Mouse (Mus musculus) layer of hippocampus, postnatal 36 days (tissue): ENCODE measurements around the gene Efcab14. TPM values are rescaled to one million over a fixed set of nuclear protein-coding genes. Genes with fewer than 3 reads are reported as not detected.

Source experiments
- DNase-seq, 2 experiments: peaks; one replicate each; pipeline ENCODE4 v3.0.0; 2022
- total RNA-seq, 2 experiments: library from RNA; stranded (reverse); gene quantifications; 2 replicates each; pipeline ENCODE4 v1.2.3; 2021

The Efcab14 gene
- total RNA-seq: 10 to 100 TPM; 46.9 to 53.8 TPM

- peak; percentile 98 for DNase-seq
These were observed at the start of gene Efcab14 for GRCm38 (mm10) chr4:115737551-115738041. Gene Efcab14, plus strand, starts transcription at chr4:115737744.

- no peak for DNase-seq
These were observed 36.1 kb upstream of the Efcab14 start for GRCm38 (mm10) chr4:115701468-115701867.

GRCm38 (mm10) chr4:115703927-115704505 lies 33.5 kb upstream of the Efcab14 start:
- no peak for DNase-seq

- peak in 1 of 2 experiments; percentile 7 for DNase-seq
These were observed 28.5 kb upstream of the Efcab14 start for GRCm38 (mm10) chr4:115708974-115709593.

- DNase-seq: peak; percentile 73 to 81
These were observed 27.6 kb upstream of the Efcab14 start for GRCm38 (mm10) chr4:115709792-115710418.

- DNase-seq: no peak
These were observed 8.8 kb upstream of the Efcab14 start for GRCm38 (mm10) chr4:115728721-115729120.

GRCm38 (mm10) chr4:115731588-115732222 lies 5.8 kb upstream of the Efcab14 start:
- DNase-seq: peak; percentile 61 to 71

- DNase-seq: no peak
These were observed 5.2 kb upstream of the Efcab14 start for GRCm38 (mm10) chr4:115732223-115732818.

GRCm38 (mm10) chr4:115733746-115734145 lies 3.8 kb upstream of the Efcab14 start:
- DNase-seq: no peak

GRCm38 (mm10) chr4:115734867-115735266 lies 2.7 kb upstream of the Efcab14 start:
- no peak for DNase-seq

GRCm38 (mm10) chr4:115738481-115738985 lies 989 bp downstream of the Efcab14 start:
- DNase-seq: no peak

GRCm38 (mm10) chr4:115742658-115743057 lies 5.1 kb downstream of the Efcab14 start:
- DNase-seq: no peak

GRCm38 (mm10) chr4:115743096-115743495 lies 5.6 kb downstream of the Efcab14 start:
- DNase-seq: no peak

GRCm38 (mm10) chr4:115748181-115748580 lies 10.6 kb downstream of the Efcab14 start:
- no peak for DNase-seq

- DNase-seq: no peak
These were observed 11.8 kb downstream of the Efcab14 start for GRCm38 (mm10) chr4:115749336-115749735.

GRCm38 (mm10) chr4:115754101-115754500 lies 16.6 kb downstream of the Efcab14 start:
- no peak for DNase-seq

GRCm38 (mm10) chr4:115754851-115755250 lies 17.3 kb downstream of the Efcab14 start:
- DNase-seq: no peak

GRCm38 (mm10) chr4:115761206-115761605 lies 23.7 kb downstream of the Efcab14 start:
- DNase-seq: no peak

- DNase-seq: no peak
These were observed 27.0 kb downstream of the Efcab14 start for GRCm38 (mm10) chr4:115764581-115764980.

GRCm38 (mm10) chr4:115767647-115768467 lies 30.3 kb downstream of the Efcab14 start:
- no peak for DNase-seq

- DNase-seq: no peak
These were observed 37.5 kb downstream of the Efcab14 start for GRCm38 (mm10) chr4:115775056-115775455.

- DNase-seq: no peak
These were observed 40.1 kb downstream of the Efcab14 start for GRCm38 (mm10) chr4:115777627-115778026.
